Mouse (Mus musculus) lung, postnatal 4 days (tissue): ENCODE results near the gene Prr5l.

Source experiments
- DNase-seq, 2 experiments: peaks; one replicate each; pipeline ENCODE4 v3.0.0; 2021

Gene Prr5l

GRCm38 (mm10) chr2:101882998-101883397, at the start of gene Prr5l:
Prr5l (minus strand) TSS chr2:101883027.
- no peak for DNase-seq

DNA sequence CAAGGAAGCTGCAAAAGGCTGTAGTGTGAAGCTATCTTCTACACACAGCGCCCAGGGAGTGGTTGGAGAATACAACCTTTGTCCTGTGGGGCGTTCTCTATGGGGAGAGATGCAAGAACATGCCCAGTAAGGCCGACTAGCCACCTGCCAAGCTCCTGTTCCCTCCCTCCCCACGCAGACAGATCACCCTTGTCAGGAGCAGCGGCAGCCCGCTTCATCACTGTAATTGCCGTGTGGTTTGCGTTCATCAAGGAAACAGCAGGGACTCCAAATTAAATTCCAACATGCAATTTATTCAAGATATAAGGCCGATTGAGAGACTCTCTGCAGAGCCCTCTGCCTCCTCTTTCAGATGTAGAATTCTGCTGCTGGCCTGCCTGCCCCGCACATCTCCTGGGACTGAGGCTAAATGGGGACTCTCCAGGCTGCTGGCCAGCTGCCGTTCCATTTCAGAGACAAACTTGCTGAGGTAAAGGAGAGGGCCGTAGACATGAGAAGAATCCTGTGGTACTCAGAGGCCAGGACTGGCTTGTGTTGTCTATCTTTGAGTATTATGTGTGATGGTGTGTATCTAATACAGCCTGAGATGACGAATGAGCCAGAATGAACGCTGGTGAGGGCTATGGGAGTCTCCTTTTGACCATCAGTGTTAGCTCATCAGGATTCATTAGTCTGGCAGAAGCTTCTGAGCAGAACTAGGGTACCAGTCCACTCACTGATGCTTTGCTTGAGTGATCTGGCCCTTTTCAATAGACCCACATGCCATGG, 49.5 kb upstream of the Prr5l start:
- DNase-seq = no peak

- DNase-seq = no peak
These were observed 42.9 kb upstream of the Prr5l start for GRCm38 (mm10) chr2:101925591-101926188.

- no peak for DNase-seq
These were observed 42.4 kb upstream of the Prr5l start for GRCm38 (mm10) chr2:101925183-101925582.

- peak in 1 of 2 experiments; percentile 17 for DNase-seq
These were observed 40.4 kb upstream of the Prr5l start for GRCm38 (mm10) chr2:101923181-101923580.

DNA sequence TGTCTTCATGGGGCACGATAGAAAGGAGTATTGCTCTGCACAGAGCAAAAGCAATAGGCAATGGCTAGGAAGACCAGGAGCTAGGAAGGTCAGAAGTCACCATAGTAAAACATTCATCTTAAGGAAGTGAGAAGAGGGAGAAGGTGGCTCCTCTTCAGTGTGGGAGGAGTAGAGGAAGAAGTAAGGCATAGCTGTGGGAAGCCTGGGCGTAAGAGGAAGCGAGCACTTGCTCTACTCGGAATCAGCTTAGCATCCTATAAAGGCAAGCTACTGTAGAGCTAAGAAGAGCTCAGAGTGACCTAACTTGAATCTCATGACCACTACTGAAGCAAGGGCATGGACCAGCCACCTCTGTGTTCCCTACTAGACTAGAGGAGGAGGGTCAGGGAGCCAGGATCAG, 39.5 kb upstream of the Prr5l start:
- no peak for DNase-seq

DNA sequence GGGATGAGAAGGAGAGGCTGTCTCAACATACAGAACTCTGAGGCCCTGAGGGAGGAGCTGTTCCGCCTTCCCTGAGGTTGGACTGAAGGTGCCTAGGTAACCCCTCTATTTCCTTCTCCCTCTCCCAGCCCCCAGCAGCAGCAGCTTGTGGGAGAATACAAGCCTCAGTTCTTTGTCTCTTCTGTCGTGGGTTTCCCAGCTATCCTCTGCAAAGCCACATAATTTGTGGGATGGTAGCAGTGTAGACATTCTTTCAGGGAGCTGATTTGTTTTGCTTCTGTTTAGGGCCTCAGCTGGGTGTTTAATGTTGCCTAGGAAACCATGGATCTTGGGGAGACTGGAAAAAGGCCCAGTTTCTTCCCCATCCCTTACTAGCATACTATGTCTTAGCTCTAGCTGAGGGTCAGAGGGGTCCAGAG, 37.3 kb upstream of the Prr5l start:
- DNase-seq = no peak

DNA sequence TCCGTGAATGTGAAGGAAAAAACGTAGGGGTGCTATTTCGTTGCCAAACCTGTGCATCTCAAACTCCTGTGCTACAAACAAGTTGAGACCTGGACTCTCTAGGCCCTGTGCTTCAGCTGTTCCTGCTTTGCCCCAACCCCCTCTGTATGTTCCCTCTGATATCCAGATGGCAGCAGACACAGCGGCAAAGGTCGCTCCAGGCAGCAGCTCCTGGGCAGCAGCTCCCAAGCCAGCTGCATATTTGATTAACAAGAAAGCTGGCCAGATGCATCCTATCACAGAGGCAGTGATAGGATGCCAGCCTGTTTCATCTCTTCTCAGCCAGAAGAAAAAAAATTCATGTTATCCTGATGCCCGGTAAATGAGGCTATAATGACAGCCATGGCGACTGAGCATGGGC, 35.7 kb upstream of the Prr5l start:
- DNase-seq = no peak

GRCm38 (mm10) chr2:101909326-101910080, 26.7 kb upstream of the Prr5l start:
- DNase-seq = no peak

DNA sequence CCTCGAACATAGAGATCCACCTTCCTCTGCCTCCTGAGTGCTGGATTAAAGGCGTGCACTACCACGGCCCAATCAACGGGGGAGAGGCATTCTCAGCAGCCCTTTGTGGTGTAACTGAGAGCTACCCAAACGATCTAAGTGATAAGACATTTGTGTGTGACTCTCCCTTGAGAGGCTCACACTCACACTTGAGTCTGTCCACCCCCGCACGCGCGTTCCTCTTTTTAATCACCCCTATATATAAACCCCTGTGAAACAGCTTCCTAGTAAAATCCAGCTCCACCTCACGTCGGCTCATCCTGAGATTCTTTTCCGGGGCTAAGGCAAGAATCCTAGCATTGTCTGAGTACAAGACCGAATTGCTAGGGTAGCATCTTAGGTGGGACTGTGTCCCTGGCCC, 25.9 kb upstream of the Prr5l start:
- DNase-seq = no peak

- DNase-seq = no peak
These were observed 24.7 kb upstream of the Prr5l start for GRCm38 (mm10) chr2:101907386-101908022.

- no peak for DNase-seq
These were observed 23.5 kb upstream of the Prr5l start for GRCm38 (mm10) chr2:101906379-101906690.

DNA sequence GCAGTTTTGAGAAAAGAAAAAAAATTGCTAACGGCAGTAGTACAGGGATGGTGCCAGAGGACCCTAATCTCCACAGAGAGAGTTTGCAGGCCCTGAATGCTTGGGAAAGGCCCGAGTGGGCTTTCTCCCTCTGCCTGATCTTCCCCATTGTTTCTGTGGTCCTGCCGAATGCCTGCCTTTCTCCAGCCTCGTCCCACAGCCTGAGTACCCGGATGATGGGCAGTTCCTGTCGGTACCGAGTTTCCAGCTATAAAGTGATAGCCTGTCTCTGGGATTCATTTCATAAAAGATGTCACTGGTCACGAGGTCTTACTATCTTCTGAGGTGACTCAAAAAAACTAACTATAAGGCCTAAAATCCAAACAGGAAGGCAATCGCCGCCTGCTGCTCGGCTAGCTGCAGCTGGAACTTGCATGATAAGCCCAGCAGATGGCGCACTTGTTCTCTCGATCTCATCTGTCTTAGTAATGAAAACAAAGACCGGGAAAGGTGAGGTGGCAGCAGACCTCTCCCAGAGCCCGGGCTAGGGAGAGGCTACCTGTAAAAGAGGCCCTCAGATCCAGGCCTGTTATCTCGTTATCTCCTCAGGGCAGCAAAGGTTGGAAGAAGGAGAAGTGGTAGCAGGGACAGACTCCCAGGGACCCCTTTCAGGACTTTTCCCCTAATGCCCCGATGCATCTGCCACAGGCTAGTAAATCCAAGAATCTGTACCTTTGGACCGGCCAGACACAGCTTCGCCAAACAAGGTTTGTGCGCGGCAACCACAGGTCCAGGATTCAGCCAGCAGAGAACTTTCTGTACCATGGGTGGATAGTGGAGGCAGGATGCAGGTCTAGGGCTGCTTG, 22.9 kb upstream of the Prr5l start:
- DNase-seq = peak; percentile 72 to 84

DNA sequence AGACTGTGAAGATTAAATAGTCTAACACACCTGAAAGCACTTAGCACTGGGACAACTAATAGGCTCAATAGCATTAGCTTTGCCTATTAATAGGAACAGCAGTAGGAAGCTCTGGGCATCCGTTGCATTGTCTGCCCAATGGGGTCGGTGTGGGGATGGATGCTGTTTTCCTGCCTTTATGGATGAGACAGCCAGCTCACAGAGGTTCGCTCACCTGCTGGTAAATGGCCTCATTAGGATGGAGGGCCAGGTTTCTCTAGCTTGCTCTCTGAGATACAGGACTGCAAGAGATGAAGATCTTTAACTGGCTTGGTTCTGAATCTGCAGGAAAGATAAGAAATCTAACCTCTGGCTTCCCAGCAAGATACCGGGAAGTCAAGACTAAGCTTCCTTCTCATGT, 19.4 kb upstream of the Prr5l start:
- no peak for DNase-seq

- peak in 1 of 2 experiments; percentile 67 for DNase-seq
These were observed 13.8 kb upstream of the Prr5l start for GRCm38 (mm10) chr2:101896425-101897204.

- DNase-seq = no peak
These were observed 11.3 kb upstream of the Prr5l start for GRCm38 (mm10) chr2:101894126-101894525.

GRCm38 (mm10) chr2:101891143-101891542, 8.3 kb upstream of the Prr5l start:
- no peak for DNase-seq

- no peak for DNase-seq
These were observed 6.1 kb upstream of the Prr5l start for GRCm38 (mm10) chr2:101888886-101889285.

DNA sequence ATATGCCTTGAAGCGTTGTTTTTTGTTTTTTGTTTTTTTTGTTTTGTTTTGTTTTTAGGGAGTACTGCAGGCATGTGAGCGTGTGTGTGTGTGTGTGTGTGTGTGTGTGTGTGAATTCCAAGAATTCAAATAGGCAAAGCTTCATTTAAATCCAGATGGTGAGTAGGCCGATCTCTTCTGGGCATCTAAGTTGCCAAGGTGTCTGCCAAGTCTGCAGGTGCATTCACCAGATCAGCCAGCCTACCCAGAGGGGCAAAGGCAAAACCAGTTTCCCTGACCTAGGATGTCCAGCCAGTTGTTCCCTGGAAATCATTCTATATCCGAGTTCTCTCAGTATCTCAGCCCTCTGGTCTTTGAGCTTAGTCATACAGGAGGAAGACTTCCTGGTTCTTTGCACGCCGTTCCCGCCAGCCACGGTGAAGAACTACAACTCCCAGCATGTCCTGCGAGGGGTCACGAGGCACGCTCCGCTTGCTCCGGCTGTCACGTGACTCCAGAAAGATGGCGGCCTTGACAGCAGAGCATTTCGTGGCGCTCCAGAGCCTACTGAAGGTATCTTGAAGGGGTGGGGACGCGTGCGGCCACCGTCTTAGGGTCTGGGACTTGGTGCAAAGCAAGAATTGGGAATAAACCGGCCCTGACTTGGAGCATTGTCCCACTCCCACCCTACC, 3.1 kb upstream of the Prr5l start, which contains the start of gene Commd9:
Gene Commd9, plus strand, starts transcription at position 480 of the 671 bp plus-strand sequence.
- DNase-seq = peak; percentile 95 to 96

DNA sequence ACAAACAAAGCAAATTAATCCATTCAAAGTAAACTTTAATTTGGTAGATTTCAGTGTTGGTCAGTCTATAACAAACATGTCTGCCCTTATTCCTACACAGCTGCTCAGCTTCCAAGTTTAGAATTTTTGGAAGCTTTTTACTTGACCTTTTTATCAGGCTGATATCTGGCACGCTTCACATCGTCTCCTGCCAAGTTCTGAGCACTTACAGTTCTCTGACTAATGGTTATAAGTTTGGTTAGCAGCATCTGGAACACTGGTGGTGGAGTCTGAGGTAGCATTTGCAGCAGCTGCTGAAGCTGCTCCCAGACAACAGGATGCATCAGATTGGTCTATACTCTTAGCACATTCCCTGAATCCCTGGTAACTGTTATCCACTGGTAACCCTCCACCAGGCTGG, 1.5 kb upstream of the Prr5l start:
- DNase-seq = peak in 1 of 2 experiments; percentile 43
